Mouse (Mus musculus): ENCODE results near the gene Foxn4.

The Foxn4 gene

DNA sequence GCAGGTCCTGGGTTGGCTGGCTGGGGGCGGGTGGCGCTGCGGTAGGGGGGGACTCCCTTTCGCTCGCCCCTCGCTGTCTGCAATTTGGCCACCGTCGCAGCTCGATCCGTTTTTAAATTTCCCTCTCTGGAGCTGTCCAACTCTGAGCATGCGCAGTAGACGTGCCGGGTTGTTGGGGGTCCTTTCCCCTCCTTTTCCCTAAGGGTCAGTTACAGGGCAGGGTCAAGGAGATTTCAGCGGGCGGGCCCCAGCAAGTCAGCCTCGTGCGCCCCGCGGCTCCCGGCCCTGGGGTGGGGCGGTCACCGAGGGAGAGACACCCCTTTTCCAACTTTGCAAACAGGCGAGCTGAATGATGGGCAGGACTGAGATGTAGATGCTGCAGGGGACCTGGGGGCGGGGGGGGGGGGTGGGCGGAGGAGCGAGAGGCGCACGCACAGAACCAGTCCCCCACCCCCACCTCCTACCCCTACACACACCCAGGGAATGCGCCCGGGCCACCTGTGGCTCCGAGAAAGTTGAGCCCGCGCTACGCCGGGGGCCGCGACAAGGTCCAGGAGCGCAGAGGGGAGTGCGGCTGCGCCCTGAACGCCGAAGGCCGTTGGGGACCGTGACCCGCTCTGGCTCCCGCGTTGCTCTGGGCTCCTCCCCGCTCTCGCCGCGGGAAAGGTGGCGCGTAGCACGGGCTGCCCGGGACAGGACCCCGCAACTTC is at the start of gene Foxn4:
Gene Foxn4 (minus strand): TSS at position 115 of the 710 bp plus-strand sequence.
- DNase-seq: no peak

DNA sequence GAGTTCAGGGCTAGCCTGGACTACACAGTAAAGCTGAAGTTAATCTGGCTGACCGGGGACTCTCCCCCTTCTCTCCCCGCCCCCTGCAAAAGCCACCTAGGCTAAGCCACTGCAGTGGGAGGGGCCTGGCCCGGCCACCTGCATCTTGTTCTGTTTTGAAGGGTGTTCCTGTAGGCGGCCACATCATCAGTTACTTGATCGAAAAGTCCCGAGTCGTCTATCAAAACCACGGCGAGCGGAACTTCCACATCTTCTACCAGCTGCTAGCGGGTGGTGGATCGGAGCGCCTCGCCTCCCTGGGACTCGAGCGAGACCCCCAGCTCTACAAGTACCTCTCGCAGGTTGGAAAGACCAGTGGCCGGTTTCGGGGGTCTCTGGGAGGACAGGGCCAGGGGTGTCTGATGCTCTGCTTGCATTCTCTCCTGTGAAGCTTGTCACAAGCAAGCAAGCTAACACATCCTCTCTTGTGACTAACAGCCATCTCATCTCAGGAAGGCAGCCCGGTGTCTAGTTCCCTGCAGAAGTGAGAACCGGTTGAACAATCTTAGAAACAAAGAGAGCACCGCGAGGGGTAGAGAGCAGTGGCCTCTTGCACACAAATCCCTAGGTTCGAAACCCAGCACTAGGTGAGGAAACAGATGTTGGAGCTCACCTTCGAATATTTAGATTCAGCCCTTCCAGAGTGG is 49.6 kb upstream of the Foxn4 start:
- no peak for DNase-seq

DNA sequence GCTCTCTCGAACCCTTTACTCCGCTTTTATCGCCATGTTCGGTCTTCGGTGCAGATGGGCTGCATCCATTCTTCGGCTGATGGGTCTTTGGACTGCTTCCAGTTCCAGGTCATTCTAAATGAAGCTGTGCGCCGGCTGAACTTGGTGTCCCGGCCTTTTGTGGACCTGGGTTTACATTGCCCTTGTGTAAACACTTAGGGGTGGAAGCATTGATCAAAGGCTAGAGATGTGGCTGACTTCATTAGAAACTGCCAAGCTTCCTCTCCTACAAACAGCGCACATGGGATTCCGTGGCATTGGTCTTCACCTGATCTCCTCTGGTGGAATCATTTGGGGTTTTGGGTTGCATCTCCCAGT is 36.1 kb upstream of the Foxn4 start:
- DNase-seq: no peak

DNA sequence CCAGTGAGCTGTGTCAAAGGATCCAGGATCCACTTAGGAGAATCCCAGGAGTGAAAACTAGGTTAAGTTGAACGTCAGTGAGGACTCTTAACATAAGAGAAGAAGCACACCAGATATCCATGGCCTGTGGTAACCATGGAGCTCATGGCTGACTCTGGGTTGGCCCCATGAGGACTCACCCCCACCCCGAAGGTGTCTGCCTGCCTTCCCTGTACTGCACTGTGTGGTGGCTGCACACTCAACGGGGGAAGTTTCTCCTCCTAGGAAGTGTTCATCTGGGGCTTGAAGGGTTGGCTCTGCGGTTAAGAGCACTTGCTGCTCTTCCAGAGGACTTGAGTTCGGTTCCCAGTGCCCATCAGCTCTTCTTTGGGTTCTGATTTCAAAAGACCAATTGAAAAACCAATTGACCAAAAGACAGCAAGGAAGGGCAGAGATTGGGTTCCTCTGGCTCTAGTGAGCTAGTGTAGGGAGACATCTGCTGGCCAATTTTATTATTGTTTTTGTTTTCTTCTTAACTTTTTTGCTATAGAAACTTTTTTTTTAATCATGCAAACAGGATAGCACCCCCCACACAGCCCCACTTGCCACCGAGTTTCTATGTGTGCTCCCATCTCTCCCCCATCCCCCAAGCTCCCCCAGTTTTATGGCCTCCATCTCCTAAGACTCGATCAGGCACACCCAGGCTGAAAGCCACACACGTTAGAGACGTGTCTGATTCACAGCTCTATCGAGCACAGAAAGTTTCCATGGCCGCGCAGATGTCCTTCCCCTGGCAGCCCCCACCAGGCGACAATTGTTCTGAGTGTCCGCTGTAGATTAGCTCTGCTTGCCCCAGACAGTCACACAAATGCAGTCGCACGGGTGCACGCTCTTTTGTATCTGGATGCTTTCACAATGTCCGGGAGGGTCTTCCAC is 35.4 kb upstream of the Foxn4 start:
- no peak for DNase-seq

DNA sequence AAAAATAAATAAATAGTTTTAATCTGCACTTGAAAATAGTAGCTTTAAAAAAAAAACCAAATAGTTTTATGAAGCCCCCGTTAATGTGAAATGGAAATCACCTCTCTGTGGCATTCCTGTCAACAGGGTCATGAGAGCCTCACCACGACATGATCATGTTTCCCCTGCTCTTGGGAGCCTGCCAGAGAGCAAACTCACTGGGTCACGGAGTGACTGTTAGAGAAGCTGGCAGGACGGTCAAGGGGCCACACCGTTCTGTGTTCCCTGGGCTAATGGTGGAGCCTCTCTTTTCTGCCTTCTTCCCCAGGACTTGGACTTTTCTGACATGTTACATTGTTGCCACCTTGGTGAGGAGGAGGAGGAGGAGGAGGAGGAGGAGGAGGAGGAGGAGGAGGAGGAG is 32.9 kb upstream of the Foxn4 start:
- DNase-seq: no peak

DNA sequence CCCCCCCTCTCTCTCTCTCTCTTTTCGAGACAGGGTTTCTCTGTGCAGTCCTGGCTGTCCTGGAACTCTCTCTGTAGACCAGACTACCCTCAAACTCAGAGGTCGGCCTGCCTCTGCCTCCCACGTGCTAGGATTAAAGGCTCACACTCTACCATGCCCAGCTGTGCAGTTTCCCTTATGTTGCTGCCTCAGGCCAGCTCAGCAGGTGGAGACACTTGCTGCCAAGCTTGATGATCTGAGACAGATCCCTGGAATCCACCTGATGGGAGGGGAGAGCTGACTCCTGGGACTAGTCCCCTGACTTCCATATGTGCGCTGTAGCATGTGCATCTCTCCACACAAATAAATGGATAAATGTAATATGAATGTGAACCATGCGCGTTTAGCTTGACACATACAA is 29.6 kb upstream of the Foxn4 start:
- DNase-seq: no peak

DNA sequence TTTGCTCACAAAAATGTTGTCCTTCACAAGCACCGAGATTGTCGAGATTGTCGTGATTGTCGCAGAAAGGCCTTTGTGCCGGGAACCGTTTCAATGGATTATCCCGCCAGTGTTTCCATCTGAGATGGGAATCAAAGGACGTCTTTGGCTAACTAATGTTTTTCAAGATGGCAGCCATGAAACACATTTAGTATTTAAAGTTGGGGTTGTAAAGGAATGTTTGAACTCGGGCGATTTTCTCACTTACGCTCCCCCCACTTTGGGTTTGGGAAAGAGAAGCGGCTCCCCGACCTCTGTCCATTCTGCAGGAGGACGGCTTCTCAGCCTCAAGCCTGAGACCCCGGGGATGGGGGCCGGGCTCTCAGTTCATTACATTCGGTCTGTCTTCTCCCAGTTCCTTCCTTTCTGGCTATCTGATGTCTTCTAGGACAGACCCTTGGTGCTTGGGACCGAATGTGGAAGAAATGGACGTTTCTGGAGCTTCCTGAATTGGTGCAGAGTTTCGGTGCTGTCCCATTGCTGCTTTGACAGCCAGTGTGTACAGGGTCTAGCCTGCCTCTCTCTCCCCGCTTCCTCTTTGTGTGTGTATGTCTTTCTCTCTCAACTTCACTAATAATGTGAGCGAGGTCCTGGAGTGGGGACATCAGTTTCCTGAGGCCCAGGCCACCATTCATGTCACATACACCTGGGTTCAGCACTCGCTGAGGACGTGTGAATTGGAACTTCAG is 26.4 kb upstream of the Foxn4 start:
- DNase-seq: no peak

DNA sequence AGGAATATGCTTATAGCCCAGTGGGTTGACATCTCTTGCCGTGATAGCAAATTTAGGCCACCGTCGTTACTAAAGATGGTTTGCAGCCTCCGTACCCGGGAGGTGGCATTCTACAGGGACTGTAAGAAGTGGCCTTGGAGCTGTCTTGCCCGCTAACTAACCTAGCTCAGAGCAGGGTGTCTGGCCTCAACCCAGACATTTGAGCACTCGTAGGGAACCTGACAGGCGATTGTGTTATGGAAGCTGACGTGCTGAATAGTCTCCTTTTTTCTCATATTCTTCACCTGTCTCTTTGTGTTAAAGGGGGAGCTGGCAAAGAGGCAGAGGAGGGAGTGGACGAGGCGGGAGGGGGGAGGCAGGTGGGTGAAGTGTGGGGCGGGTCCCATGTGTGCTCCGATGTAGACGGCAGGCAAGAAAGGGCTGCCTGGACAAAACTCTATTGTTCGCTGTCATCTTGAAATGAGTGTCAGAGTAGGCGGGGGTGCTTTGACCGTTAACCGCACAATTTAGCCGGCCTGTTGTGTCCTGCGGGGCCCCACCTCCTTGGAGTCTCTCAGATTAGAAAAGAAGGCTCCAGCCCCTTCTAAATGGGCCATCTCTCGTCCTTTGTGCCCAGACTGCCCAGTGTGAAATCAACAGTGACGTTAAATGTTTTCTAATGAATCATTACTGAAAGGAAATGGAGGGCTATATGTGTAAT is 25.7 kb upstream of the Foxn4 start:
- no peak for DNase-seq

DNA sequence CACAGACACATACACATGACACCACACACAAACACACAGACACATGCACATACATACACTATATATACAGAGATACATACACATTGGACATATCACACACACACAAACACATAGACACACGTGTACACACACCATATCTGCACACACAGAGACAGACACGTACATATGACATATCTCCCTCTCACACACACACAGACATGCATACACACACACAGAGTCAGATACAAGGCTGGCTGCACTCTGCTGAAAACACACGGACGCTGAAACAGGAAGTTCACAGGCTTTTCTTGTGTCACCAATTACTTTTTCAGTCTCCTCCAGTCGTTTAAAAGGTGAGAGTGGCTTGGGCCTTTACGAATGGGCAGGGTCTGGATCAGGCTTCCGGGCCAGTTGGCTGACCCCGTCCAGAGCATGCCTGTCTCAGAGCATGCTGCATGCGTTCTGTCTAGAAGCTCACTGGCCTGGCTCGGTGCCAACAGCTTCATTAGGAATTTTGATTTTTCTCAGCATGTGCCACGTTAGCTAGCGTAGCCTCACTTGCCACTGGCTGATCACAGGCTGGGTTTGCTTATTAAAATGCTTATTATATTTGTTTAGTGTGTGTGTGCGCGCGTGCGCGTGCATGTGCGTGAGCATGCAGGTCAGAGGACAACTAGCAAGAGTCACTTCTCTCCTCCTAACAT is 24.7 kb upstream of the Foxn4 start:
- DNase-seq: peak; percentile 66

DNA sequence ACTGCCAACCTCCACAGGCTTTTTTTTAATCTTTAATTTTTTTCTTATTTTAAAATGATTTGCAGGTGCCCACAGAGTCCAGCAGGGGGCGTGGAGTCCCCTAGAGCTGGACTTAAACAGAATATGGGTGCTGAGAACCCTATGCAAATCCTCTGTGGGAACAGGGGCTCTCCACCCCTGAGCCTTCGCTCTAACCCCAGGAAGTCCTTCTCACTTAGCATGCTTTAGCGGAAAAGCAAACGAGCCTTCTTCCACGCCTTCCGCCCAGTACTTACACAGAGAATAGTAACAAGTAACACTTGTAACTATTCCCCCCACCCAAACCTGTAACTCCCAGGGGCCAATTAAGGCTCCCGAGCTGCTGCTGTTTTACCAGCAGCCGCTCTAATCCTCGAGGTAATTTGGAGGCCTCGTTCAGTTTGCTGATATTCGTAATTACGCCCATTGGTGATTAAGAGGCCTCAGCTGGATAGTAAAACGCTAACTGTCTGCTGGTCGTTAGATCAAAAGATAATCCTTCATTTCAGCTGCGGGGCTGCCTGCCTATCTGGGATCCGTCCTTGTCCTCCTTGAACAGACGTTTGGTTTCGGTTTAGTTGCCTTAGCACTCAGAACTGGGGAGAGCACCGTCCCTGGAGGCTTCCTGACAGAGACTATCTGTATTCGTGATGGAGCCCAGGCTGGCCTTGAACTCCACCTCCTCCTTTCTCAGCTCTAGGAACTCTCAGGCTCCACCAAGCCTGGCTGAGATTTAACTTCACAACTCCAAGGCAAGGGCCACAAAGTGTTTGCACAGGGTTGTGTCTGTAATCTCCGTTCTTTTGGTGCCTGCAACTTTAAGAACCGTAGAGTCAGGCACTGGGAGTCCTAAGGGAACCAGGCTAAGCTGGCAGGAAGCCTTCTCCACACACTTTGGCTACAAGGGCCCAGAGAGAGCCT is 23.4 kb upstream of the Foxn4 start:
- no peak for DNase-seq

DNA sequence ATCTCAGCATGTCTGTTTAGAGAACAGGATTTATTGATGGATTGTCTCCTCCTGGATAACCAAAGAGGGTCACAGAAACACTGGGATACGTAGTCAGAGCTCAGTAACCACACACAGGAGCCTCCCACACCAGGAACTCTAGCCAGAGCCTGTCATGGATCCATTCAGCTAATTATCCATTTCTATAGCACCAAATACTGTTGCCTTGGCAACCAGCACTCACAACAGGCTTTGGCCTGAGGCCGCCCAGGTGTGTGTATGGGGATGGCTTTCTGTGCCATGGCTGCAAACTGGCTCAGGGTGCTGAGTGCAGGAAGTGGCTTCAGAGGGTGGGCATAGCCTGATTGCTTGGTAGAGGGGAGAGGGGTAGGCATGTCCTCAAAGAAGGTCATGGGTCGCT is 16.4 kb upstream of the Foxn4 start:
- no peak for DNase-seq

DNA sequence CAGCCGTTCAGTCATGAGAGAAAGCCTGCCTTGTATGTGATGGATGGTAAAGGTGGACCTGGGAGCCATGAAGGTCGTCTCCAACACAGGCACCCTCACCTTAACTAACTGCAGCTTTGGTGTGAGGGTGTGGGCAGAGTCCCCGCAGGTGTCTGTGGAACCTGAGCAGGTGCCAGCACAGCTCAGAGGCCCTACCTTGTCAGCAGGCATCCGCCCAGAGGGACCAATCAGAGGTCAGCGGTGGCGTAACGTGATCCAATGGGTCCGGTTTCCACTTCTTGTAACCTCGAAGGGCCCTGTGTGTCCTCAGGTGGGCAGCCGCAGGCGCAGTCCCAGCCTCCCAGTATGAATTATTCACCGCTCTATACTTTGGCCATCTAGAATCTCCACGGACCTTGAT is 15.3 kb upstream of the Foxn4 start, which contains the start of gene Myo1h:
Gene Myo1h (plus strand): TSS at position 293 of the 400 bp plus-strand sequence.
- no peak for DNase-seq

DNA sequence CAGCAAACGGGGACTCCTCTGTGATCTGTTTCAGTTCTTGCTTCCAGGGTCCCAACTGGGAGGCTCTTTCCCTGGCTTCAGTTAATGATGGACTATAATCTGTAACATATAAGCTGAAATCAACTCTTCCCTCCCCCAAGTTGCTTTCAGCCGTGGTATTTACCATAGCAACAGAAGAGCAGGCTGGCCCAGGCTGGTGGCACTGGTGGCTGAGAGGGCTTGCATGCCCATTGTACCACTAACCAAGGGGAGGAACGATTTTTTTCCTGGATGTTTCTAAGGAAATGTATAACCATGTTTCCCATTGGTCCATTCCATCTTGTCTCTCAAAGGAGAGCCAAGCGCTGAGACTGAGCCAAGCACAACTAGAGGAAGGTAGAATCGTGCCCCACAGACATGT is 14.8 kb upstream of the Foxn4 start:
- DNase-seq: no peak

DNA sequence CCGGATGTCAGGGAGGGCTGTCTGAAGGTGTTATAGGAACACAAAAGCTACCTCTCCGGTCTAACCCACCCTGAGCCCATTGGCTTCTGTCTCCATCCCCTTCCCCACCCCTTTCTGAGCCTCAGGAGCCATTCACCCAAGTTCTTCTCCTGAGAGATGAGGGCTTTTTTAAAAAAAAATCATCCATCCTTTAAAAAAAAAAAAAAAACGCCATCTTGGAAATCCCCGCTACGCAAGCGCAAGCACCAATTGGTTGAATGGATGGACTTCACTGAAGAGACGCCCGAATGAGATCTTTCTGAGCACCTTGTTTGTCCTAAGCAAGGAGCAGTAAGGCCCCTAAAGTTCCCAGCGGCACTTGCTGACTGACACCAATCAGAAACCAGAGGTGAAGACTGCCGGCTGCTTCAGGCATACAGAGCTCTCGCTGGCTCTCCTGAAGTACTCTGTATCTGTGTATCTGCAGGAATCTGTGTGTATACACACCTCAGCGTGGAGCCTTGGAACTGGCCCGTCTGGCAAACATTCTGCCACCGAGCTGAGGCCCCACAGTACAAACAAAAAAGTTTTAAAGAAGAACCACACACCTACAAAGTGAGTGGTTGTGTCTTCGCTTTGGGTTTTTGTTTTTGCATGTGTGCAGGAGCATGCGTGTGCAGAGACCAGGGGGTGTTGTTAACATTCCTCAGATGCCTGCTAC is 13.4 kb upstream of the Foxn4 start:
- DNase-seq: no peak

DNA sequence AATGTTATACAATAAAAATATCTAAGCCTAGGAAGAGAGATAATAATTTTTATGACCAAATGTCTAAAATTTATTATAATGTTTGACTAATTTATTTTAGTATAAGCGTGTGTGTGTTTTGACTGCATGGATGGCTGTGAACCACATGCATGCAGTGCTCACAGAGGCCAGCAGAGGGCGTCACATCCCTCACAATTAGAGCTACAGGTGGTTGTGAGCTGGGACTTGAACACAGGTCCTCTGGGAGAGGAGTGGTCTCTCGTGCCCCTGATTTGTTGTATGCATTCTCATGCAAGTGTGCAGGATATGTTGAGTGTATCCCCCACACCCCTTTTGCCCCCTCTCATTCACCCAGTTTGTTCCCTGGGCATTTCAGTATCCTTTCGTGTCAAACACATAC is 12.5 kb upstream of the Foxn4 start:
- DNase-seq: no peak

DNA sequence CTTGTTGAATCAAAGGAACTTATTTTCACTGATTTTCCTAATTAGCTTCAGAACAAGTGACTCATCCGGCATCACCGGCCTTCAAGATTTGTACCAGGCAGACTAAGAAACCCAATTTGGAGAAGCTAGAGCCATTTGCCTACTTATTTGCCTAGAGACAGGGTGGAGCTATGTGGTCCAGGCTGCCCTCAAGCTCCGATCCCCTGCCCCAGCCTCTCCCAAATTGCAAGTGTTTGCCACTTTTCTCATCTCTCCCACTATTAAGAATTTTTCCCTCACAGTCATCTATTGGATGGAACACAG is 11.7 kb upstream of the Foxn4 start:
- no peak for DNase-seq

DNA sequence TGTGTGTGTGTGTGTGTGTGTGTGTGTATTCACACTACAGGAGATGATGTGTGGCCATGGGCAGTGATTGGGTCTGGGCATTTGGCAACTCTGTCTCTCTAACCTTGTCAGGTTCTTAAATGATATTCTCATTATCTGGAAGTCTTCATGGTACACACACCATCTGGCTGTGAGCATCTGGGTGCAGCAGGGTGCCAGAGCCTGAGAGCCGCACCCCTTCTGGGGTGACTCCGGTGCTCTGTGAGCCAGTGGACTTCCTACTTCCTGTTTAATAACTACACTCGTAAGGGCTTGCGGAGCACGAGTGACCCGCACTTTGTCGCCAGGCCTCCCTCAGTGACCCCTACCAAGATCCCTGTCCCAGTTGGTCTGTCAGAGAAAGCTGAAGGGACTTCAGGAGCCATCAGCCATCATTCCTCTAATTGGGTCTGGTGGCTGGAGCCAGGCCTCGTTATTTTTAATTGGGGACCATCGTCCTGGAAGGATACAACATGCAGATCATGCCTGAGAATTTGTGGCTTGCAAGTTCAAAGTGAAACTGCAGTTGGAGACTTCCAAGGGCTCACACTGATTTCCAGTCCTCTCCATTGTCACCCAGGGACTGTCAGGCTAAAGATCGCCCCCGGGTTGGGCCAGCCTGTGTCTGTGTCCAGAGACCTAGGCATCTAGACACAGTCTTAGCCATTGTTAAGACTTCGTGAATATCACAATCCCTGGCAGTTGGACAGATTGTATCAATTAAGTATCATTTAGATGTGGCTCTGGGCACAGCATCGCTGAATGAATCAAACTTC is 11.2 kb upstream of the Foxn4 start:
- peak; percentile 27 for DNase-seq

DNA sequence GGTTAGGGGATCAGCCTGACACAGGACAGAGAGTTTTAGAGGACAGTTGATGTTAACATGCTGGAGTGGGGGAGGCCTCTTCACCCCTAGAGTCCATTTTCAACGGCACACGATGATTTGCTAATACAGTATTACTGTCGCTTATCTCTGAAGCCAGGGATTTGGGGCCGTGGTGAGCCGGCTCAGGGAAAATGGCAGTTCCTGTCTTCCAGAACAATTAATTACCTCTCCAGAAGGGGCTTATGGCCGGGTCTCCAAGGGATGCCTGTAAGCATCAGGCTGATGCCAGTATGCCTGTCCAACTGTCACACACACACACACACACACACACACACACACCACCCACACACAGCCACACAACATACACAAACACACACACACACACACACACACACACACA is 8.7 kb upstream of the Foxn4 start:
- DNase-seq: no peak
